8 mouse cellular contexts compared by ENCODE assay signal in the genomic region with DNA sequence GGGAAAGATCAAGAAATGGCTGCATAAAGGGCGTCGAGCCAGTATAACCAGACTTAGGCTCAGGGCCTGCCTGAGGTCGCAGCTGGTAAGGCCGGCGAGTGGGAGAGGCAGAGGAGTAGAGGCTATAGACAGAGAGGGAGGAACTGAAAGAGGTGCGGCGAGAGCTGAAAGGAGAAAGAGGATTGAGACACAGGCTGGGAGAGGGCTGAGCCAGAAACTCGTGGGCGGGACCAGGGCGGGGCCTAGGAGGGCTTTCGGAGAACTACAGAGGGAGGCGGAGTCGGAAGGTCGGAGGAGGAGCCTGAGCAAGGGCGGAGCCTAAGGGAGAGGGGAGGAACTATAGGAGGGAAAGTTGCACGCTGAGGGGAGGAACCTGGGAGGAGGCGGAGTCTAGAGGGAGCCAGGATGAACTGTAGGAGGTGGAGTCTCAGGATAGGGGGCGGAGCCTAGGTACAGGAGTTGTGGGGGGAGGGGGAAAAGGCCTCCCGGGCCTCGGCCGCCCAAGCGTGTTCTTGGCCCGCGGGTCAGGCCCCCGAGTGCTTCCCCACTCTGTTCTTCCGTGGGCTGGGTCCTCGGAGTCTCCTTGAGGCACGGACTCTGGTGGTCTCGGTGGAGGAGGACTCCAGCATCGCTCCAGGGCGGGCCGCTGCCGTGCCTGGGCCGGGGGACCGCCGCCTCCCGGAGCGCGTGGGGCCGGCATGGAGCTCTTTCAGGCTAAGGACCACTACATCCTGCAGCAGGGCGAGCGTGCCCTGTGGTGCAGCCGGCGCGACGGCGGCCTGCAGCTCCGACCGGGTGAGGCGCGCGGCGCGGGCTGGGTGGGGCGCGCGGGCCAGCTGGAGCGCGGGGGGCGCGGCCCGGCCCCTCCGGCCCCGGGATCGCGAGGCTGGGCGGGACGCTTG. TPM values are rescaled to one million over a fixed set of nuclear protein-coding genes. Genes with fewer than 3 reads are reported as not detected.
DNase-seq lines count a peak whose midpoint lies in the region; ATAC-seq and TF ChIP-seq lines count a peak whose summit lies in the region.

Inpp5f (plus strand) TSS at position 432 of the 902 bp plus-strand sequence.

- peak; percentile 99 for DNase-seq in gastrocnemius, adult 8-10 months (ENCODE audit: low spot score in 2 of 2)
- peak; percentile 98 for DNase-seq in hindlimb bud, embryonic 11.5 days (ENCODE audit: extremely low spot score, low read depth, low spot score)
- DNase-seq in left cerebral cortex, adult 8-10 months (ENCODE audit: low spot score in 2 of 2): peak; percentile 85 to 98
- DNase-seq in right cerebral cortex, postnatal 10 days (ENCODE audit: low spot score in 2 of 2): peak; percentile 97 to 98
- peak; percentile 96 for DNase-seq in urinary bladder, postnatal 25 days (ENCODE audit: low spot score)

- peak; percentile 100 for ATAC-seq in activated CD4-positive, CD25-positive, alpha-beta regulatory T cell, adult 4 months

- H3K27me3 ChIP-seq in megakaryocyte, embryonic 14.5 days (replicated peaks): no peaks in the 10 kb centered on the region

- no peaks in the 10 kb centered on the region for H3K36me3 ChIP-seq in megakaryocyte, embryonic 14.5 days (replicated peaks; ENCODE audit: low read length)

- H3K27ac ChIP-seq in cortical plate, adult 2 months (ENCODE audit: insufficient read depth, low read length): peak within 1 kb of the TSS; percentile 59

- H3K9me3 ChIP-seq in megakaryocyte, embryonic 14.5 days: no peaks in the 10 kb centered on the region

- peak within 1 kb of the TSS; percentile 52 for H3K4me3 ChIP-seq in cortical plate, adult 2 months (ENCODE audit: insufficient read depth, low read length)
- peak within 1 kb of the TSS; percentile 96 for H3K4me3 ChIP-seq in megakaryocyte, embryonic 14.5 days (replicated peaks)

- H3K4me1 ChIP-seq in cortical plate, adult 2 months (ENCODE audit: control insufficient read depth, insufficient read depth, low read length): peaks cover 2% of the 10 kb centered on the region; the same call in 1 of the 2 replicates
- H3K4me1 ChIP-seq in megakaryocyte, embryonic 14.5 days: peaks cover 28% of the 10 kb centered on the region

- peak; percentile 76 for TF ChIP-seq POLR2A in cortical plate, adult 2 months (IDR thresholded peaks at IDR 0.05; ENCODE audit: extremely low read depth, insufficient read depth, low read length)

- no peak for TF ChIP-seq CTCF in cortical plate, adult 2 months (IDR thresholded peaks at IDR 0.05; ENCODE audit: extremely low read depth, insufficient read depth, low read length)

RNA-seq across cellular contexts. Expression of gene Inpp5f, which starts in this region (rescaled TPM):
- 10 to 100 TPM; 46.7 to 50.3 TPM for polyA plus RNA-seq in activated CD4-positive, CD25-positive, alpha-beta regulatory T cell, adult 4 months (2017; shearing (Covaris generic))
- polyA plus RNA-seq in cortical plate, adult 2 months (2012; rRNA removed): 54.6 and 57.5 TPM in 2 replicates
- total RNA-seq in gastrocnemius, adult 8-10 months (2022): 1 to 10 TPM; 1.8 to 3.3 (median 2.4) TPM
- 100 to 1,000 TPM; 103 to 109 (median 107) TPM for total RNA-seq in left cerebral cortex, adult 8-10 months (2022)
- polyA plus RNA-seq in megakaryocyte, embryonic 14.5 days (2012; ENCODE audit: insufficient read depth, low replicate concordance): 0.51 TPM in 1 of 2 replicates, not detected in the other

Comparison
In these comparisons a context has a peak if more than half of its experiments do, and no peak if none do; other contexts are left out.
1. Peak in every context shown above with its lines: DNase-seq, ATAC-seq, H3K4me3 ChIP-seq and H3K27ac ChIP-seq.
2. RNA of gene Inpp5f (total RNA-seq): 103 to 109 TPM in left cerebral cortex, adult 8-10 months; 1.8 to 3.3 TPM in gastrocnemius, adult 8-10 months; every median in the first group is over 10 times any median in the second.
3. RNA of gene Inpp5f (polyA plus RNA-seq): 54.6 to 57.5 TPM in cortical plate, adult 2 months and 46.7 to 50.3 TPM in activated CD4-positive, CD25-positive, alpha-beta regulatory T cell, adult 4 months; 0.51 TPM in megakaryocyte, embryonic 14.5 days; every median in the first group is over 10 times any median in the second.